ENCODE assay signal across 10 mouse cellular contexts in the genomic region with DNA sequence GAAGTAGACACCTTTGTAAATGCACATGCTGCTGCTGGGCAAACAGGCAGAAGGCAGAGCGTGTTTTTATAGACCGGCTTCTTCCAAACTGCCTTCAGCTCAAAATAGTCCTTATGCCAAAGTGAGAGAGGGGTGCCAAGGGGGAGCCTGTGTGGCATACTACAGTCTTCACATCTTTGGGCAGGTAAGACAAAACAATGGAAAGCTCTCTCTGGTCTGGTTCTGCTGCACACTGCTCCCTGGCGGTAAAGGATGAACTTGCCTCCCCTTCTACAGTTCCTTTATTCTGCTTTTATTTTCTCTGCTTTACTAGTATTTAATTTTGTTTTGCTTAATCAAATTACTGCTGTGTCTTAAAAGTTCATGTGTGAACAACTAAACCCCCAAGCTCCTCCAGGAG. TPM values are rescaled to one million over a fixed set of nuclear protein-coding genes. Genes with fewer than 3 reads are reported as not detected.
DNase-seq lines count a peak whose midpoint lies in the region; ATAC-seq and TF ChIP-seq lines count a peak whose summit lies in the region.
"Not testable (repeated sequence)": the region's sequence is repeated elsewhere in the genome, so short reads cannot be mapped to it uniquely, and the experiment has no call there.
"Had no signal": no experiment of that assay in that cellular context is flagged by ENCODE, and none has a peak within 500 bp of the region (broad histone marks: within the 10 kb centered on the region; RNA-seq: fewer than 3 reads in every experiment).

No protein-coding gene starts in this region.

- H3K4me3 ChIP-seq in hindbrain, embryonic 10.5 days; liver, embryonic 14.5 days (ENCODE audit: insufficient read depth in 1 of 2, low read depth in 2 of 2, low read length in 2 of 2): not testable (repeated sequence)

- not testable (repeated sequence) for H3K27ac ChIP-seq in hindbrain, embryonic 10.5 days; liver, embryonic 14.5 days

- not testable (repeated sequence) for H3K4me2 ChIP-seq in liver, embryonic 14.5 days (ENCODE audit: low read depth)

- H3K4me1 ChIP-seq in hindbrain, embryonic 10.5 days (replicated peaks); liver, embryonic 14.5 days (replicated peaks; ENCODE audit: control insufficient read depth in 2 of 2, insufficient read depth in 2 of 2, low read length in 1 of 2): not testable (repeated sequence)

- not testable (repeated sequence) for H3K27me3 ChIP-seq in hindbrain, embryonic 10.5 days (ENCODE audit: insufficient read depth, poor library complexity, severe bottlenecking); liver, embryonic 14.5 days (ENCODE audit: control insufficient read depth, insufficient read depth, low read length)

- DNase-seq in B cell, adult 2 months = peak; percentile 58 to 67
- DNase-seq in adrenal gland, postnatal 36 days = peak; percentile 25 to 58
- DNase-seq in embryo, embryonic 10 days (ENCODE audit: low spot score) = peak; percentile 4
- DNase-seq in hindbrain, embryonic 10.5 days (ENCODE audit: low spot score) = peak; percentile 8
- DNase-seq in kidney, postnatal 4 days = peak; percentile 65 to 73
- not testable (repeated sequence) for DNase-seq in liver, embryonic 14.5 days (ENCODE audit: low read depth in 3 of 3, low spot score in 3 of 3)
- peak; percentile 31 for DNase-seq in ovary, postnatal 36 days (ENCODE audit: low spot score)
- DNase-seq in thymus, postnatal 25 days = peak; percentile 73

- not testable (repeated sequence) for H3K9me3 ChIP-seq in hindbrain, embryonic 10.5 days; liver, embryonic 14.5 days (ENCODE audit: control insufficient read depth, low read length)

- not testable (repeated sequence) for ATAC-seq in liver, embryonic 14.5 days (ENCODE audit: insufficient read depth)

- TF ChIP-seq EP300 in liver, embryonic 14.5 days (IDR thresholded peaks at IDR 0.05; ENCODE audit: low read depth) = not testable (repeated sequence)

- peak; percentile 43 for TF ChIP-seq CTCF in liver, embryonic 14.5 days (IDR thresholded peaks at IDR 0.05; ENCODE audit: low read depth)

- 44% methylated on average over 3 of the region's 3 CpGs for WGBS in hindbrain, embryonic 10.5 days
- 31% methylated on average over 2 of the region's 3 CpGs for WGBS in liver, embryonic 14.5 days (ENCODE audit: insufficient replicate concordance)

- H3K9ac ChIP-seq in liver, embryonic 14.5 days (replicated peaks) = not testable (repeated sequence)

- H3K36me3 ChIP-seq in hindbrain, embryonic 10.5 days; liver, embryonic 14.5 days (replicated peaks; ENCODE audit: control insufficient read depth, insufficient read depth, low read depth): not testable (repeated sequence)

RNA-seq across cellular contexts. Expression of a gene that starts 4.3 kb away (rescaled TPM):
- total RNA-seq in adrenal gland, postnatal 36 days (2021) = 10 to 100 TPM; 21.9 to 24.5 TPM
- polyA plus RNA-seq in hindbrain, embryonic 10.5 days (2016; fragmentation: Nextera tagmentation; extraction: Ambion mirVana) = 40.5 and 43.6 TPM in 2 replicates
- polyA plus RNA-seq in liver, embryonic 14.5 days (2012; rRNA removed) = 2.8 and 5.6 TPM in 2 replicates
- polyA plus RNA-seq in liver, embryonic 14.5 days (2014; fragmentation: Nextera tagmentation; extraction: Ambion mirVana) = 10.5 and 11.8 TPM in 2 replicates

RNA-seq across cellular contexts. Expression of a gene that starts 13.1 kb away (rescaled TPM):
- 10 to 100 TPM; 57.3 to 67.8 TPM for total RNA-seq in adrenal gland, postnatal 36 days (2021)
- polyA plus RNA-seq in hindbrain, embryonic 10.5 days (2016; fragmentation: Nextera tagmentation; extraction: Ambion mirVana) = 18.3 and 19.2 TPM in 2 replicates
- 9.8 and 13.5 TPM in 2 replicates for polyA plus RNA-seq in liver, embryonic 14.5 days (2012; rRNA removed)
- 14.9 and 16.2 TPM in 2 replicates for polyA plus RNA-seq in liver, embryonic 14.5 days (2014; fragmentation: Nextera tagmentation; extraction: Ambion mirVana)

RNA-seq across cellular contexts. Expression of a gene that starts 13.4 kb away (rescaled TPM):
- under 1 TPM in 1 of 2 experiments, not detected in 1; 0.30 TPM for total RNA-seq in adrenal gland, postnatal 36 days (2021)
- 0.16 TPM in 1 of 2 replicates, not detected in the other for polyA plus RNA-seq in hindbrain, embryonic 10.5 days (2016; fragmentation: Nextera tagmentation; extraction: Ambion mirVana)
- 0.08 TPM in 1 of 2 replicates, not detected in the other for polyA plus RNA-seq in liver, embryonic 14.5 days (2012; rRNA removed)
- not detected in 2 replicates for polyA plus RNA-seq in liver, embryonic 14.5 days (2014; fragmentation: Nextera tagmentation; extraction: Ambion mirVana)
- total RNA-seq: megakaryocyte-erythroid progenitor cell, adult 5-6 weeks had no signal
- polyA plus RNA-seq: liver, embryonic 12.5 days had no signal
